Mouse (Mus musculus) myocyte (in vitro differentiated cells): ENCODE results near the gene Tmem198b. TPM values are rescaled to one million over a fixed set of nuclear protein-coding genes. Genes with fewer than 3 reads are reported as not detected.
A peak's percentile ranks its signal among the peaks of the same experiment; 100 is the strongest.

Source experiments
- H3K27me3 ChIP-seq: one replicate; pipeline ENCODE4 v1.6.1; 2011; ENCODE audit not compliant: control insufficient read depth, insufficient read depth, insufficient read length
- H3K36me3 ChIP-seq: one replicate; pipeline ENCODE4 v1.6.1; 2011; ENCODE audit not compliant: control insufficient read depth, insufficient read depth
- H3K4me2 ChIP-seq: one replicate; pipeline ENCODE4 v1.6.1; 2011; ENCODE audit warnings: low read depth, control low read depth
- H3K4me3 ChIP-seq: one replicate; pipeline ENCODE4 v1.5.1; 2011; ENCODE audit warnings: mild to moderate bottlenecking, control low read depth, moderate library complexity
- H3K79me2 ChIP-seq: one replicate; pipeline ENCODE4 v1.6.1; 2011; ENCODE audit not compliant: control insufficient read depth, insufficient read depth
- H3ac ChIP-seq: one replicate; pipeline ENCODE4 v1.6.1; 2011; ENCODE audit not compliant: control insufficient read depth, insufficient read length
- CEBPB ChIP-seq: IDR thresholded peaks from 2 replicates; pipeline ENCODE4 v1.6.1; 2011; ENCODE audit warnings: mild to moderate bottlenecking, moderate library complexity; ENCODE audit not compliant: poor library complexity, insufficient read depth, severe bottlenecking
- E2F4 ChIP-seq: IDR thresholded peaks from one replicate; pipeline ENCODE4 v1.6.1; 2011; ENCODE audit warnings: mild to moderate bottlenecking, control low read depth, moderate library complexity; ENCODE audit not compliant: insufficient read depth
- MAX ChIP-seq: IDR thresholded peaks from one replicate; pipeline ENCODE4 v1.6.1; 2011; ENCODE audit warnings: low read depth, mild to moderate bottlenecking, control low read depth
- MYOD1 ChIP-seq, 3 experiments: IDR thresholded peaks; one replicate each; pipeline ENCODE4 v1.6.1; 2011; ENCODE audit warnings: control low read depth in 2 of 3, low read depth in 2 of 3, mild to moderate bottlenecking in 2 of 3, moderate library complexity in 1 of 3; ENCODE audit not compliant: insufficient read length in 2 of 3, control insufficient read depth in 1 of 3
- MYOG ChIP-seq, 3 experiments: IDR thresholded peaks; one replicate each; pipeline ENCODE4 v1.6.1; 2011; ENCODE audit warnings: control low read depth in 2 of 3, low read depth in 2 of 3, mild to moderate bottlenecking in 2 of 3; ENCODE audit not compliant: insufficient read length in 2 of 3, control insufficient read depth in 1 of 3, insufficient read depth in 1 of 3
- POLR2A ChIP-seq: IDR thresholded peaks from one replicate; pipeline ENCODE4 v1.6.1; 2011; ENCODE audit warnings: low read depth, mild to moderate bottlenecking, control low read depth, moderate library complexity; ENCODE audit not compliant: insufficient read length
- POLR2AphosphoS2 ChIP-seq: IDR thresholded peaks from one replicate; pipeline ENCODE4 v1.6.1; 2011; ENCODE audit warnings: low read depth, control low read depth; ENCODE audit not compliant: insufficient read length
- REST ChIP-seq: IDR thresholded peaks from one replicate; pipeline ENCODE4 v1.6.1; 2011; ENCODE audit warnings: mild to moderate bottlenecking, control low read depth, moderate library complexity; ENCODE audit not compliant: insufficient read depth, insufficient read length
- SRF ChIP-seq: IDR thresholded peaks from one replicate; pipeline ENCODE4 v1.6.1; 2011; ENCODE audit warnings: low read depth; ENCODE audit not compliant: control insufficient read depth, insufficient read length
- TCF12 ChIP-seq: IDR thresholded peaks from one replicate; pipeline ENCODE4 v1.6.1; 2011; ENCODE audit warnings: mild to moderate bottlenecking, control low read depth; ENCODE audit not compliant: poor library complexity, insufficient read depth, severe bottlenecking
- TCF3 ChIP-seq: IDR thresholded peaks from one replicate; pipeline ENCODE4 v1.6.1; 2011; ENCODE audit warnings: low read depth, control low read depth; ENCODE audit not compliant: insufficient read length
- USF1 ChIP-seq: IDR thresholded peaks from one replicate; pipeline ENCODE4 v1.6.1; 2011; ENCODE audit warnings: low read depth, mild to moderate bottlenecking, control low read depth, moderate library complexity
- polyA plus RNA-seq: library from polyadenylated mRNA; unstranded; fragments of >200 nt; fragmentation: generic; extraction: Trizol; gene quantifications from one replicate; pipeline ENCODE4 v1.2.1, GENCODE M21; 2012; ENCODE audit warnings: missing spikeins

The Tmem198b gene
- polyA plus RNA-seq: 18.7 TPM

- H3K4me3 ChIP-seq: peak within 1 kb of the TSS; percentile 99
- peaks cover 57% of the 10 kb centered on the region for H3K79me2 ChIP-seq
- H3ac ChIP-seq: peak within 1 kb of the TSS; percentile 52
- TF ChIP-seq CEBPB: no peak
- no peak for TF ChIP-seq TCF3
- no peak for TF ChIP-seq E2F4
- TF ChIP-seq REST: no peak
- TF ChIP-seq POLR2A: no peak
- TF ChIP-seq USF1: no peak
- no peak for TF ChIP-seq MYOG (IDR thresholded peaks at IDR 0.05; ENCODE audit: control insufficient read depth in 1 of 3, insufficient read depth in 1 of 3, insufficient read length in 2 of 3, low read depth in 2 of 3)
- no peak for TF ChIP-seq MYOD1 (IDR thresholded peaks at IDR 0.05; ENCODE audit: control insufficient read depth in 1 of 3, insufficient read length in 2 of 3, low read depth in 2 of 3)
- peak; percentile 32 for TF ChIP-seq POLR2AphosphoS2
- TF ChIP-seq MAX: no peak
- peak; percentile 14 for TF ChIP-seq SRF
- H3K36me3 ChIP-seq: peaks cover 3% of the 10 kb centered on the region
- no peaks in the 10 kb centered on the region for H3K27me3 ChIP-seq
- peak within 1 kb of the TSS; percentile 99 for H3K4me2 ChIP-seq
Measured at GRCm38 (mm10) chr10:128804271-128805091, at the start of gene Tmem198b. Gene Tmem198b (minus strand): TSS chr10:128804370.

DNA sequence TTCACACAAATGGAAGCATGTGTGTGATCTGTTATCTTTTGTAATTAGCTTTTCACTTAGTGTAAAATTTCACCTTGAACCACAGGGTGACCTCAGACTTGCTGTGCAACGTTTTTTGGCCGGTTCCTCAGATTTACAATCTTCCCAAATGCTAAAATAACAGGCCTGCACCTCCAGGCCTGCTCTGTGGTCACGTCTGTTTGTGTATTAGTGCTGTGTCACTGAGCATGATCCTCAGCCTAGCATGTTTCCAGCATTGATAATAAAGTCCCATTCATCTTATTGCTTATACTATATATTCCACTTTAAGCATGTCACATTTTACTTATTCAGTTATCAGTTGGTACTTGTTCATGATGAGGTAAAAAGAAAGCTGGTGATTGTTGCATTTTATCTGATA lies 46.2 kb upstream of the Tmem198b start:
- TF ChIP-seq MYOG (IDR thresholded peaks at IDR 0.05; ENCODE audit: control insufficient read depth in 1 of 3, insufficient read depth in 1 of 3, insufficient read length in 2 of 3, low read depth in 2 of 3): no peak
- no peak for TF ChIP-seq CEBPB
- no peak for TF ChIP-seq POLR2AphosphoS2
- no peak overlapping the region for H3ac ChIP-seq
- no peaks in the 10 kb centered on the region for H3K79me2 ChIP-seq
- no peak overlapping the region for H3K4me2 ChIP-seq
- H3K36me3 ChIP-seq: peaks cover 52% of the 10 kb centered on the region
- no peaks in the 10 kb centered on the region for H3K27me3 ChIP-seq
- H3K4me3 ChIP-seq: no peak overlapping the region

GRCm38 (mm10) chr10:128848426-128848825 lies 44.3 kb upstream of the Tmem198b start:
- Histone ChIP-seq H3ac (no peak overlapping the region), H3K4me3 (no peak overlapping the region), H3K36me3 (peaks cover 49% of the 10 kb centered on the region), H3K4me2 (no peak overlapping the region), H3K79me2 (no peaks in the 10 kb centered on the region), H3K27me3 (no peaks in the 10 kb centered on the region)
- TF ChIP-seq TCF3 (no peak), TCF12 (no peak), E2F4 (no peak), POLR2A (no peak), USF1 (no peak), SRF (no peak), REST (no peak), MYOD1 (IDR thresholded peaks at IDR 0.05; ENCODE audit: control insufficient read depth in 1 of 3, insufficient read length in 2 of 3, low read depth in 2 of 3) (no peak), CEBPB (no peak), POLR2AphosphoS2 (no peak), MAX (no peak), MYOG (IDR thresholded peaks at IDR 0.05; ENCODE audit: control insufficient read depth in 1 of 3, insufficient read depth in 1 of 3, insufficient read length in 2 of 3, low read depth in 2 of 3) (no peak)

GRCm38 (mm10) chr10:128846664-128847063 lies 42.5 kb upstream of the Tmem198b start:
- Histone ChIP-seq H3K36me3 (peaks cover 57% of the 10 kb centered on the region), H3K4me2 (no peak overlapping the region), H3K27me3 (no peaks in the 10 kb centered on the region), H3ac (no peak overlapping the region), H3K79me2 (no peaks in the 10 kb centered on the region), H3K4me3 (no peak overlapping the region)
- no peak for TF ChIP-seq MAX

- no peak overlapping the region for H3ac ChIP-seq
- H3K79me2 ChIP-seq: no peaks in the 10 kb centered on the region
- H3K36me3 ChIP-seq: peaks cover 65% of the 10 kb centered on the region
- no peaks in the 10 kb centered on the region for H3K27me3 ChIP-seq
- no peak overlapping the region for H3K4me2 ChIP-seq
- H3K4me3 ChIP-seq: no peak overlapping the region
- no peak for TF ChIP-seq MAX
- no peak for TF ChIP-seq POLR2A
- no peak for TF ChIP-seq SRF
- TF ChIP-seq E2F4: no peak
- no peak for TF ChIP-seq REST
- no peak for TF ChIP-seq MYOG (IDR thresholded peaks at IDR 0.05; ENCODE audit: control insufficient read depth in 1 of 3, insufficient read depth in 1 of 3, insufficient read length in 2 of 3, low read depth in 2 of 3)
- TF ChIP-seq MYOD1 (IDR thresholded peaks at IDR 0.05; ENCODE audit: control insufficient read depth in 1 of 3, insufficient read length in 2 of 3, low read depth in 2 of 3): no peak
- no peak for TF ChIP-seq TCF3
- no peak for TF ChIP-seq CEBPB
- no peak for TF ChIP-seq TCF12
- TF ChIP-seq USF1: no peak
- TF ChIP-seq POLR2AphosphoS2: no peak
Measured at GRCm38 (mm10) chr10:128845516-128845915, 41.3 kb upstream of the Tmem198b start.
